Mouse (Mus musculus) CH12.LX (cell line): ENCODE measurements at regions not wholly inside any gene's neighbourhood (a gene's known extent, or its start where the extent isn't known, plus 50 kb on each side); places are given as distances from the start of the nearest gene placed in this dataset.

Source experiments
- DNase-seq: peaks from one replicate; pipeline ENCODE4 v3.0.0-alpha.2; 2013; ENCODE audit errors: extremely low read depth
- H3K27ac ChIP-seq: 2 replicates; pipeline ENCODE4 v1.5.1; 2012; ENCODE audit warnings: low read depth, mild to moderate bottlenecking, control low read depth, moderate library complexity; ENCODE audit not compliant: insufficient read depth
- H3K27me3 ChIP-seq: replicated peaks from 2 replicates; pipeline ENCODE3; 2012; ENCODE audit warnings: inconsistent platforms
- H3K36me3 ChIP-seq, 2 experiments: replicated peaks in 1 of 2; 2 replicates each; pipeline versions ENCODE3 to v1.6.1; 2012; ENCODE audit warnings: inconsistent platforms in 1 of 2, low read length in 1 of 2, mild to moderate bottlenecking in 1 of 2, mixed read lengths in 1 of 2, moderate library complexity in 1 of 2; ENCODE audit not compliant: control insufficient read depth in 1 of 2, insufficient read depth in 1 of 2
- H3K4me1 ChIP-seq, 2 experiments: 2 replicates each; pipeline ENCODE4 v1.6.1; 2012; ENCODE audit warnings: inconsistent platforms in 1 of 2, moderate library complexity in 1 of 2; ENCODE audit not compliant: insufficient read depth in 2 of 2, control insufficient read depth in 1 of 2
- H3K4me2 ChIP-seq: 2 replicates; pipeline ENCODE4 v1.6.1; 2012; ENCODE audit warnings: low read depth, mild to moderate bottlenecking, control low read depth; ENCODE audit not compliant: poor library complexity, insufficient read depth, severe bottlenecking
- H3K4me3 ChIP-seq, 3 experiments: fragments of 150-350 bp in 1 of 3; sonication (generic) in 1 of 3; replicated peaks in 1 of 3; 2 replicates each; pipeline versions ENCODE3 to v1.5.1; 2011 to 2012; ENCODE audit warnings: low read depth in 2 of 3, low read length in 2 of 3, mild to moderate bottlenecking in 2 of 3, moderate library complexity in 2 of 3, control low read depth in 1 of 3, improper control_type of control experiment in 1 of 3, inconsistent platforms in 1 of 3, mixed read lengths in 1 of 3; ENCODE audit not compliant: poor library complexity in 1 of 3
- H3K79me2 ChIP-seq: replicated peaks from 2 replicates; pipeline ENCODE4 v1.6.1; 2012; ENCODE audit warnings: mild to moderate bottlenecking, moderate library complexity; ENCODE audit not compliant: control insufficient read depth, poor library complexity, insufficient read depth, severe bottlenecking; ENCODE audit errors: extremely low read depth
- H3K9ac ChIP-seq: 2 replicates; pipeline ENCODE4 v1.6.1; 2012; ENCODE audit warnings: low read depth, mild to moderate bottlenecking, control low read depth, moderate library complexity; ENCODE audit not compliant: insufficient read depth
- H3K9me3 ChIP-seq: replicated peaks from 2 replicates; pipeline ENCODE3; 2012; ENCODE audit warnings: low read length, inconsistent platforms, mixed read lengths
- CHD2 ChIP-seq: IDR thresholded peaks from 2 replicates; pipeline ENCODE4 v1.6.1; 2011; ENCODE audit warnings: low read length, improper control_type of control experiment
- E2F4 ChIP-seq: IDR thresholded peaks from 2 replicates; pipeline ENCODE4 v1.6.1; 2011; ENCODE audit warnings: low read depth, low read length, improper control_type of control experiment; ENCODE audit not compliant: insufficient replicate concordance
- ETS1 ChIP-seq: conservative IDR thresholded peaks from 2 replicates; pipeline ENCODE4 v1.6.1; 2012; ENCODE audit warnings: low read depth, mild to moderate bottlenecking, inconsistent platforms, low read length, improper control_type of control experiment, moderate library complexity
- HCFC1 ChIP-seq: IDR thresholded peaks from 2 replicates; pipeline ENCODE4 v1.6.1; 2012; ENCODE audit warnings: low read depth, mild to moderate bottlenecking, inconsistent platforms, low read length, improper control_type of control experiment
- IRF4 ChIP-seq: IDR thresholded peaks from 2 replicates; pipeline ENCODE4 v1.6.1; 2014; ENCODE audit warnings: low read depth, mild to moderate bottlenecking, inconsistent platforms, low read length, improper control_type of control experiment
- MAFK ChIP-seq: IDR thresholded peaks from 2 replicates; pipeline ENCODE4 v1.6.1; 2011; ENCODE audit warnings: low read length, improper control_type of control experiment; ENCODE audit not compliant: insufficient replicate concordance
- MAZ ChIP-seq: IDR thresholded peaks from 2 replicates; pipeline ENCODE4 v1.6.1; 2012; ENCODE audit warnings: low read depth, mild to moderate bottlenecking, inconsistent platforms, low read length, improper control_type of control experiment, moderate library complexity
- MXI1 ChIP-seq: IDR thresholded peaks from 2 replicates; pipeline ENCODE4 v1.6.1; 2011; ENCODE audit warnings: mild to moderate bottlenecking, low read depth, low read length, improper control_type of control experiment
- MYC ChIP-seq: IDR thresholded peaks from 2 replicates; pipeline ENCODE4 v1.6.1; 2011; ENCODE audit warnings: low read depth, mild to moderate bottlenecking, improper control_type of control experiment, low read length
- NELFE ChIP-seq: IDR thresholded peaks from 2 replicates; pipeline ENCODE4 v1.6.1; 2011; ENCODE audit warnings: low read depth, low read length, improper control_type of control experiment
- NRF1 ChIP-seq: IDR thresholded peaks from 2 replicates; pipeline ENCODE4 v1.6.1; 2014; ENCODE audit warnings: low read depth, mild to moderate bottlenecking, inconsistent platforms, low read length, improper control_type of control experiment, moderate library complexity
- RCOR1 ChIP-seq: conservative IDR thresholded peaks from 2 replicates; pipeline ENCODE4 v1.6.1; 2012; ENCODE audit warnings: low read depth, mild to moderate bottlenecking, inconsistent platforms, low read length, improper control_type of control experiment
- SIN3A ChIP-seq: IDR thresholded peaks from 2 replicates; pipeline ENCODE4 v1.6.1; 2012; ENCODE audit warnings: low read length, improper control_type of control experiment, inconsistent platforms
- SMC3 ChIP-seq: IDR thresholded peaks from 2 replicates; pipeline ENCODE4 v1.6.1; 2011; ENCODE audit warnings: low read depth, low read length, improper control_type of control experiment
- TBP ChIP-seq: conservative IDR thresholded peaks from 2 replicates; pipeline ENCODE4 v1.6.1; 2011; ENCODE audit warnings: low read depth, low read length, improper control_type of control experiment
- TCF12 ChIP-seq: IDR thresholded peaks from 2 replicates; pipeline ENCODE4 v1.6.1; 2014; ENCODE audit warnings: low read depth, mild to moderate bottlenecking, inconsistent platforms, low read length, improper control_type of control experiment
- UBTF ChIP-seq: IDR thresholded peaks from 2 replicates; pipeline ENCODE4 v1.6.1; 2012; ENCODE audit warnings: low read depth, mild to moderate bottlenecking, inconsistent platforms, low read length, improper control_type of control experiment, moderate library complexity
- ZC3H11A ChIP-seq: IDR thresholded peaks from 2 replicates; pipeline ENCODE4 v1.6.1; 2012; ENCODE audit warnings: low read depth, mild to moderate bottlenecking, inconsistent platforms, low read length, improper control_type of control experiment
- ZKSCAN1 ChIP-seq: IDR thresholded peaks from 2 replicates; pipeline ENCODE4 v1.6.1; 2012; ENCODE audit warnings: low read depth, inconsistent platforms, low read length, improper control_type of control experiment, borderline replicate concordance
- ZNF384 ChIP-seq: IDR thresholded peaks from 2 replicates; pipeline ENCODE4 v1.6.1; 2012; ENCODE audit warnings: low read depth, low read length, improper control_type of control experiment, inconsistent platforms
- dilution Hi-C: fragments of 300-500 bp; cut with MboI; formaldehyde crosslinking; loops from 2 replicates; pipeline ENCODE4 v1.14.3; 2020; ENCODE audit warnings: low sequenced_read_pairs; ENCODE audit not compliant: extremely low pct_unique_long_range_greater_than_20kb, extremely low pct_ligation_motif_present
- in situ Hi-C: fragments of 300-500 bp; cut with MboI; formaldehyde crosslinking; loops from 3 replicates; pipeline ENCODE4 v1.14.3; 2019; ENCODE audit warnings: low sequenced_read_pairs, low pct_ligation_motif_present, low pct_unique_long_range_greater_than_20kb, mixed read lengths

DNA sequence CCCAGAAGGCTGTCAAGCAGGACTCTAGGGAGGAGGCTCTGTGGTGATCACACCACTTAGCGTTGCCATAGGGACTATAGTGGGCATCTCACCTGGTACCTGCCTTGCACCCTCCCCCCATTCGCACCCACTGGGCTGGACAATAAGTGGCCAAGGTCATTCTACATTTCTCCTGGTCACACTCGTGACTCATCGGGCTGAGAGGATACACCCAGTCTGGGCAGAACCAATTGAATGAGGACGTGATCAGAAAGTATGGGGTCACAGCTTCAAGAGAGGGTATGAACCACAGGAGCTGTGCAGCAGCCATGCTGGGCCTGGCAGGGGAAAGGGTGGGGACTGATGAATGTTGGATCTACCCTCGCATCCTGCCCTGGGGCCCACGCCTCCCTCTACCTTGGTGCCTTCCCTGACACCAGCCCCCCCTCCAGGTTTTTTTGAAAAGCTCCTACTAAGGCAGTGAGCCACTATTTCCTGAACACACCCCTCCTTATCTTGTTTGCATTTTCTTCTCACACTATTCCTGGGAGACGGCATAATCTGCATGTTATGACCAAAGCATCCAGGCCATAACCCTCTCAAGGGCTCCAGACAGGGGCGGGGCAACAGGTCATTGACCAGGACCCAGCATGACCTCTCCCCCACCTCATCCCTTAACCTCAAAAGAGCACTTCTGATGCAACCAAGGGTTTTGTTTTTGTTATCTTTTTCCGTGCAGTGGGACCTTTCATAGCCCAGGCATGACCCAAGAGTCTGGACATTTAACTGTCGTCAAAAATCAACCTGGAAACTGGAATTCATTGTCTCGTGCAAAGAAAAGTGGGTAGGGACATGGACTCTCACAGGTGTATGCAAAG is 89.4 kb upstream of the Armc2 start:
- Histone ChIP-seq H3K9ac (no peak overlapping the region), H3K4me2 (no peak overlapping the region), H3K79me2 (no peaks in the 10 kb centered on the region), H3K27me3 (no peaks in the 10 kb centered on the region), H3K4me1 (peaks cover 0 to 4% of the 10 kb centered on the region in 2 experiments; a peak in 1 of 4 replicates), H3K27ac (no peak overlapping the region), H3K4me3 (no peak overlapping the region)
- dilution Hi-C loops (no loop called here), in situ Hi-C loops (no loop called here)
- DNase-seq = no peak
- no peak for TF ChIP-seq MYC
- no peak for TF ChIP-seq TCF12
- TF ChIP-seq SIN3A = no peak
- TF ChIP-seq MAZ = no peak
- no peak for TF ChIP-seq SMC3
- TF ChIP-seq ZNF384 = no peak
- no peak for TF ChIP-seq ETS1
- no peak for TF ChIP-seq CHD2
- TF ChIP-seq NRF1 = no peak
- TF ChIP-seq TBP = no peak
- TF ChIP-seq RCOR1 = no peak
- no peak for TF ChIP-seq IRF4
- no peak for TF ChIP-seq E2F4
- TF ChIP-seq ZKSCAN1 = no peak
- TF ChIP-seq, all 38 proteins: peak for 0
- H3K36me3 ChIP-seq = no peaks in the 10 kb centered on the region
- H3K9me3 ChIP-seq = no peaks in the 10 kb centered on the region

- peaks cover 0 to 4% of the 10 kb centered on the region in 2 experiments; a peak in 1 of 4 replicates for H3K4me1 ChIP-seq
- in situ Hi-C loops = no loop called here
Measured at GRCm38 (mm10) chr10:42106611-42107010, 88.4 kb upstream of the Armc2 start.

More at GRCm38 (mm10) chr10:42106611-42107010, 88.4 kb upstream of the Armc2 start:
- H3K9ac ChIP-seq = no peak overlapping the region
- no peaks in the 10 kb centered on the region for H3K27me3 ChIP-seq
- H3K36me3 ChIP-seq = no peaks in the 10 kb centered on the region
- no peak overlapping the region for H3K27ac ChIP-seq
- no peaks in the 10 kb centered on the region for H3K79me2 ChIP-seq
- DNase-seq = no peak
- H3K9me3 ChIP-seq = no peaks in the 10 kb centered on the region
- no peak overlapping the region for H3K4me3 ChIP-seq
- H3K4me2 ChIP-seq = no peak overlapping the region
- dilution Hi-C loops = no loop called here
- no peak for TF ChIP-seq MXI1
- no peak for TF ChIP-seq UBTF
- no peak for TF ChIP-seq MAFK
- TF ChIP-seq NELFE = no peak
- TF ChIP-seq E2F4 = no peak
- TF ChIP-seq ZC3H11A = no peak
- TF ChIP-seq HCFC1 = no peak
